Mouse (Mus musculus) hindbrain, embryonic 10.5 days (tissue): ENCODE data around the gene Lipt1. TPM values are rescaled to one million over a fixed set of nuclear protein-coding genes. Genes with fewer than 3 reads are reported as not detected.

ENCODE experiments used
- DNase-seq: peaks from one replicate; pipeline ENCODE4 v3.0.0-alpha.2; 2017; ENCODE audit warnings: low spot score
- H3K27ac ChIP-seq: fragments of 300-500 bp; sonication (generic); 2 replicates; pipeline ENCODE4 v1.5.1; 2016; ENCODE audit warnings: mild to moderate bottlenecking, moderate library complexity
- H3K27me3 ChIP-seq: fragments of 300-500 bp; sonication (generic); 2 replicates; pipeline ENCODE4 v1.6.1; 2016; ENCODE audit warnings: mild to moderate bottlenecking; ENCODE audit not compliant: poor library complexity, insufficient read depth, severe bottlenecking
- H3K36me3 ChIP-seq: fragments of 300-500 bp; sonication (generic); 2 replicates; pipeline ENCODE4 v1.6.1; 2016; ENCODE audit warnings: mild to moderate bottlenecking, moderate library complexity
- H3K4me1 ChIP-seq: fragments of 300-500 bp; sonication (generic); replicated peaks from 2 replicates; pipeline ENCODE4 v1.6.1; 2016; ENCODE audit warnings: mild to moderate bottlenecking
- H3K4me3 ChIP-seq: fragments of 300-500 bp; sonication (generic); 2 replicates; pipeline ENCODE4 v1.5.1; 2016; ENCODE audit warnings: mild to moderate bottlenecking, moderate library complexity
- H3K9me3 ChIP-seq: fragments of 300-500 bp; sonication (generic); 2 replicates; pipeline ENCODE4 v1.6.1; 2016; ENCODE audit warnings: mild to moderate bottlenecking, moderate library complexity
- WGBS: fragments of 180-500 bp; shearing (Covaris S2); methylation state at CpG from one replicate; pipeline ENCODE4 v1.1.7; 2016; 5-methylcytosine and 5-hydroxymethylcytosine counted together
- polyA plus RNA-seq: library from polyadenylated mRNA; unstranded; fragments of >200 nt; fragmentation: Nextera tagmentation; extraction: Ambion mirVana; gene quantifications from 2 replicates; pipeline ENCODE4 v1.2.1, GENCODE M21; 2016

The Lipt1 gene
- polyA plus RNA-seq, 1 experiment from 2014 or later, result 5.9 TPM

- Histone ChIP-seq H3K27ac (peak overlapping the region; percentile 84), H3K36me3 (peaks cover 29% of the 10 kb centered on the region), H3K4me1 (peaks cover 15% of the 10 kb centered on the region), H3K27me3 (peaks cover 6% of the 10 kb centered on the region; the same call in 1 of the 2 replicates), H3K9me3 (peaks cover 12% of the 10 kb centered on the region; the same call in 1 of the 2 replicates), H3K4me3 (peak overlapping the region; percentile 67)
- 6% methylated on average over 33 of the region's 33 CpGs for WGBS
- DNase-seq, result peak; percentile 73
Measured at GRCm38 (mm10) chr1:37872131-37873067, 861 bp downstream of the Lipt1 start.

GRCm38 (mm10) chr1:37873157-37873556 lies 1.6 kb downstream of the Lipt1 start:
- no peak overlapping the region for H3K27ac ChIP-seq
- no peak for DNase-seq
- H3K9me3 ChIP-seq, result peaks cover 12% of the 10 kb centered on the region; the same call in 1 of the 2 replicates
- H3K4me1 ChIP-seq, result peaks cover 15% of the 10 kb centered on the region
- H3K4me3 ChIP-seq, result peak overlapping the region; percentile 67
- peaks cover 36% of the 10 kb centered on the region for H3K36me3 ChIP-seq
- 93% methylated on average over 4 of the region's 4 CpGs for WGBS
- peaks cover 6% of the 10 kb centered on the region; the same call in 1 of the 2 replicates for H3K27me3 ChIP-seq

GRCm38 (mm10) chr1:37877736-37878460 lies 6.4 kb downstream of the Lipt1 start:
- Histone ChIP-seq H3K4me3 (no peak overlapping the region), H3K27me3 (no peaks in the 10 kb centered on the region), H3K27ac (no peak overlapping the region), H3K9me3 (peaks cover 12% of the 10 kb centered on the region; the same call in 1 of the 2 replicates), H3K4me1 (peaks cover 4% of the 10 kb centered on the region; the same call in 1 of the 2 replicates), H3K36me3 (peaks cover 78% of the 10 kb centered on the region)
- DNase-seq, result no peak
- WGBS, result 94% methylated on average over 13 of the region's 13 CpGs

GRCm38 (mm10) chr1:37883411-37883810 lies 11.9 kb downstream of the Lipt1 start:
- no peaks in the 10 kb centered on the region for H3K27me3 ChIP-seq
- no peak overlapping the region for H3K4me3 ChIP-seq
- 92% methylated on average over 4 of the region's 4 CpGs for WGBS
- H3K36me3 ChIP-seq, result peaks cover 61% of the 10 kb centered on the region
- DNase-seq, result no peak
- H3K27ac ChIP-seq, result no peak overlapping the region
- H3K4me1 ChIP-seq, result no peaks in the 10 kb centered on the region
- H3K9me3 ChIP-seq, result no peaks in the 10 kb centered on the region

- no peak for DNase-seq
- WGBS, result 76% methylated on average over 4 of the region's 4 CpGs
- peaks cover 51% of the 10 kb centered on the region for H3K36me3 ChIP-seq
- H3K4me3 ChIP-seq, result no peak overlapping the region
- H3K27me3 ChIP-seq, result no peaks in the 10 kb centered on the region
- no peak overlapping the region for H3K27ac ChIP-seq
- H3K9me3 ChIP-seq, result no peaks in the 10 kb centered on the region
- peaks cover 5% of the 10 kb centered on the region for H3K4me1 ChIP-seq
Measured at GRCm38 (mm10) chr1:37884451-37884850, 12.9 kb downstream of the Lipt1 start.

- H3K27me3 ChIP-seq, result no peaks in the 10 kb centered on the region
- no peak for DNase-seq
- H3K4me3 ChIP-seq, result peak overlapping the region; percentile 75
- H3K36me3 ChIP-seq, result peaks cover 15% of the 10 kb centered on the region
- 81% methylated on average over 7 of the region's 7 CpGs for WGBS
- peaks cover 21% of the 10 kb centered on the region for H3K4me1 ChIP-seq
- H3K9me3 ChIP-seq, result no peaks in the 10 kb centered on the region
- H3K27ac ChIP-seq, result no peak overlapping the region
Measured at GRCm38 (mm10) chr1:37889206-37889605, 17.7 kb downstream of the Lipt1 start.

- H3K27me3 ChIP-seq, result no peaks in the 10 kb centered on the region
- DNase-seq, result peak; percentile 90
- peak within 1 kb of the TSS; percentile 75 for H3K4me3 ChIP-seq
- under 1% methylated on average over 41 of the region's 41 CpGs for WGBS
- H3K36me3 ChIP-seq, result peaks cover 16% of the 10 kb centered on the region
- no peaks in the 10 kb centered on the region for H3K9me3 ChIP-seq
- H3K27ac ChIP-seq, result peak within 1 kb of the TSS; percentile 85
- H3K4me1 ChIP-seq, result peaks cover 21% of the 10 kb centered on the region
Measured at GRCm38 (mm10) chr1:37890025-37890652, 18.6 kb downstream of the Lipt1 start, which contains the start of the genes Mitd1 and Mrpl30. Mitd1 (minus strand) TSS chr1:37890411. Mrpl30 (plus strand) TSS chr1:37890477.

GRCm38 (mm10) chr1:37891400-37891799 lies 19.9 kb downstream of the Lipt1 start:
- Histone ChIP-seq H3K27me3 (no peaks in the 10 kb centered on the region), H3K9me3 (no peaks in the 10 kb centered on the region), H3K27ac (no peak overlapping the region), H3K4me3 (peak overlapping the region; percentile 75), H3K4me1 (peaks cover 21% of the 10 kb centered on the region), H3K36me3 (peaks cover 28% of the 10 kb centered on the region)
- WGBS, result 80% methylated on average over 3 of the region's 3 CpGs
- DNase-seq, result no peak

GRCm38 (mm10) chr1:37894606-37895005 lies 23.1 kb downstream of the Lipt1 start:
- H3K27ac ChIP-seq, result no peak overlapping the region
- no peaks in the 10 kb centered on the region for H3K27me3 ChIP-seq
- no peak for DNase-seq
- H3K36me3 ChIP-seq, result peaks cover 60% of the 10 kb centered on the region
- H3K9me3 ChIP-seq, result no peaks in the 10 kb centered on the region
- H3K4me1 ChIP-seq, result peaks cover 14% of the 10 kb centered on the region
- no peak overlapping the region for H3K4me3 ChIP-seq

- no peak overlapping the region for H3K27ac ChIP-seq
- no peaks in the 10 kb centered on the region for H3K4me1 ChIP-seq
- no peaks in the 10 kb centered on the region for H3K9me3 ChIP-seq
- no peak overlapping the region for H3K4me3 ChIP-seq
- H3K36me3 ChIP-seq, result peaks cover 59% of the 10 kb centered on the region
- no peak for DNase-seq
- WGBS, result 86% methylated on average over 4 of the region's 4 CpGs
- no peaks in the 10 kb centered on the region for H3K27me3 ChIP-seq
Measured at GRCm38 (mm10) chr1:37899816-37900215, 28.3 kb downstream of the Lipt1 start.

- no peaks in the 10 kb centered on the region for H3K9me3 ChIP-seq
- H3K27me3 ChIP-seq, result no peaks in the 10 kb centered on the region
- no peak for DNase-seq
- 54% methylated on average over 6 of the region's 6 CpGs for WGBS
- H3K36me3 ChIP-seq, result peaks cover 55% of the 10 kb centered on the region
- H3K4me3 ChIP-seq, result no peak overlapping the region
- no peak overlapping the region for H3K27ac ChIP-seq
- H3K4me1 ChIP-seq, result no peaks in the 10 kb centered on the region
Measured at GRCm38 (mm10) chr1:37900288-37900687, 28.8 kb downstream of the Lipt1 start.

- peak; percentile 21 for DNase-seq
- no peak overlapping the region for H3K4me3 ChIP-seq
- 38% methylated on average over 6 of the region's 6 CpGs for WGBS
Measured at GRCm38 (mm10) chr1:37903178-37903577, 31.6 kb downstream of the Lipt1 start.

More at GRCm38 (mm10) chr1:37903178-37903577, 31.6 kb downstream of the Lipt1 start:
- Histone ChIP-seq H3K9me3 (no peaks in the 10 kb centered on the region), H3K27me3 (no peaks in the 10 kb centered on the region), H3K4me1 (no peaks in the 10 kb centered on the region), H3K27ac (no peak overlapping the region), H3K36me3 (peaks cover 26% of the 10 kb centered on the region)
